Mouse (Mus musculus) adrenal gland, postnatal 0 days (tissue): ENCODE data around the gene Arhgef19. TPM values are rescaled to one million over a fixed set of nuclear protein-coding genes. Genes with fewer than 3 reads are reported as not detected.

Experiments used
- polyA plus RNA-seq: library from polyadenylated mRNA; unstranded; fragments of >200 nt; fragmentation: Nextera tagmentation; extraction: Ambion mirVana; gene quantifications from 2 replicates; pipeline ENCODE4 v1.2.1, GENCODE M21; 2015

Gene Arhgef19
- polyA plus RNA-seq, result 8.5 and 11.6 TPM in 2 replicates

GRCm38 (mm10) chr4:141239388-141240125 lies at the start of gene Arhgef19:
Gene Arhgef19, plus strand, starts transcription at chr4:141239499.

GRCm38 (mm10) chr4:141213770-141214336 lies 25.4 kb upstream of the Arhgef19 start, which contains the start of gene Rsg1:
Gene Rsg1, plus strand, starts transcription at chr4:141213956.

GRCm38 (mm10) chr4:141301116-141301553 lies 61.8 kb downstream of the Arhgef19 start, which contains the start of gene Epha2:
Gene Epha2, plus strand, starts transcription at chr4:141301240.

Other genes starting within 250 kb of the Arhgef19 start
- gene Mfap2, start 229.1 kb upstream of the Arhgef19 start, polyA plus RNA-seq, result 263 and 391 TPM in 2 replicates
- gene Crocc, start 178.9 kb upstream of the Arhgef19 start, polyA plus RNA-seq, result 2.3 and 2.8 TPM in 2 replicates
- gene Necap2, start 161.1 kb upstream of the Arhgef19 start, polyA plus RNA-seq, result 61.4 and 79.4 TPM in 2 replicates
- 0.14 and 0.22 TPM in 2 replicates for gene Spata21, start 151.2 kb upstream of the Arhgef19 start, polyA plus RNA-seq
- gene Szrd1, start 99.7 kb upstream of the Arhgef19 start, polyA plus RNA-seq, result 19.4 and 21.3 TPM in 2 replicates
- 12.9 and 13.8 TPM in 2 replicates for gene Fbxo42, start 91.6 kb upstream of the Arhgef19 start, polyA plus RNA-seq
- 2.3 and 2.6 TPM in 2 replicates for gene Rsg1, start 25.5 kb upstream of the Arhgef19 start, polyA plus RNA-seq
- gene Epha2, start 61.7 kb downstream of the Arhgef19 start, polyA plus RNA-seq, result 2.6 and 4.0 TPM in 2 replicates
- gene Fam131c, start 128.7 kb downstream of the Arhgef19 start, polyA plus RNA-seq, result 1.2 and 1.5 TPM in 2 replicates
- 0.25 and 0.47 TPM in 2 replicates for gene Clcnka, start 159.2 kb downstream of the Arhgef19 start, polyA plus RNA-seq
- gene Clcnkb, start 176.5 kb downstream of the Arhgef19 start, polyA plus RNA-seq, result 0.29 and 0.30 TPM in 2 replicates
- 0.85 and 2.6 TPM in 2 replicates for gene Hspb7, start 181.3 kb downstream of the Arhgef19 start, polyA plus RNA-seq
- gene Srarp, start 196.6 kb downstream of the Arhgef19 start, polyA plus RNA-seq, result not detected in 2 replicates
- gene Zbtb17, start 205.2 kb downstream of the Arhgef19 start, polyA plus RNA-seq, result 13.8 and 16.4 TPM in 2 replicates